Mouse (Mus musculus): ENCODE results near the gene Traf6. TPM values are rescaled to one million over a fixed set of nuclear protein-coding genes. Genes with fewer than 3 reads are reported as not detected.

Gene Traf6
- polyA plus RNA-seq (2015; fragmentation: Illumina TruSeq; extraction: RNeasy Lipid Tissue Mini Kit (QIAGEN cat#74804); ENCODE audit: low read depth, low replicate concordance) = 9.8 TPM

GRCm38 (mm10) chr2:101678236-101679021 is at the start of gene Traf6:
Traf6 (plus strand) TSS chr2:101678429.

DNA sequence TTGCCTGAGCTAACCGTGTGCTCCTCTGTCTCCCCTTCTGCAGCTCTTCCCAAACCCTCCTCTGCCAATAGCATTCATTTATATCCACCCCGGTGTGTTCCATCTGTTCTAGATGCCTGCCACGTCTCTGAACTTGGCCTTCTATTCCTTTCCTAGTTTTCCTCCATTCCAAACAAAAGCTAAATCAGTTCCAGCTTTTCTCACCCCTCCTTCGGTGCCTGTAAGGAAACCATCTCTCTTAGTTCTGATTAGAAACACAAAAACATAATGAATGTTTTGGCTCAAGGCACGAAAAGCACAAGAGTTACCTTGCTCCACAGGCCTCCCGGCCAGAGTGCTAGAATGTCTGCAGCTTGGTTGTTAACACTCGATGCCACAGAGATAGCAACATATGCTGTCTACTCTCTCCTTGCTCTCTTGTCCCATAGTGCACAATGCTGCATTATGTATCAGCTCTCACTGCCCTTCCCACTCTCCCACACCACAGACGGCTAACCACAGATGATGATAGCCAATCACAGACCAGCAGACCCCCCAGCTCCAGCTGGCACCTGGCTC is 29.0 kb upstream of the Traf6 start, which contains the start of the genes Rag1 and B230118H07Rik:
Gene Rag1, minus strand, starts transcription at position 388 of the 558 bp plus-strand sequence.
Gene B230118H07Rik, minus strand, starts transcription at position 419 of the 558 bp plus-strand sequence.

Other genes starting within 250 kb of the Traf6 start
- not detected for gene Rag2, start 53.7 kb upstream of the Traf6 start, polyA plus RNA-seq (2015; fragmentation: Illumina TruSeq; extraction: RNeasy Lipid Tissue Mini Kit (QIAGEN cat#74804); ENCODE audit: low read depth, low replicate concordance)
- gene Rag1, start 28.9 kb upstream of the Traf6 start, polyA plus RNA-seq (2015; fragmentation: Illumina TruSeq; extraction: RNeasy Lipid Tissue Mini Kit (QIAGEN cat#74804); ENCODE audit: low read depth, low replicate concordance) = 0.09 TPM
- gene B230118H07Rik, start 28.9 kb upstream of the Traf6 start, polyA plus RNA-seq (2015; fragmentation: Illumina TruSeq; extraction: RNeasy Lipid Tissue Mini Kit (QIAGEN cat#74804); ENCODE audit: low read depth, low replicate concordance) = 67.3 TPM
- gene Prr5l, start 204.6 kb downstream of the Traf6 start, polyA plus RNA-seq (2015; fragmentation: Illumina TruSeq; extraction: RNeasy Lipid Tissue Mini Kit (QIAGEN cat#74804); ENCODE audit: low read depth, low replicate concordance) = 16.7 TPM
- 52.9 TPM for gene Commd9, start 207.8 kb downstream of the Traf6 start, polyA plus RNA-seq (2015; fragmentation: Illumina TruSeq; extraction: RNeasy Lipid Tissue Mini Kit (QIAGEN cat#74804); ENCODE audit: low read depth, low replicate concordance)

All from brain, adult 10 weeks (tissue).